Mouse (Mus musculus) liver, embryonic 14.5 days (tissue): Measurements from ENCODE around the gene Vegfb.

Source experiments
- CTCF ChIP-seq: IDR thresholded peaks from 2 replicates; pipeline ENCODE4 v1.5.1; 2016; ENCODE audit warnings: antibody characterized with exemption, low read depth, control low read depth
- EP300 ChIP-seq: IDR thresholded peaks from 2 replicates; pipeline ENCODE4 v1.6.1; 2016; ENCODE audit warnings: antibody characterized with exemption, low read depth

DNA sequence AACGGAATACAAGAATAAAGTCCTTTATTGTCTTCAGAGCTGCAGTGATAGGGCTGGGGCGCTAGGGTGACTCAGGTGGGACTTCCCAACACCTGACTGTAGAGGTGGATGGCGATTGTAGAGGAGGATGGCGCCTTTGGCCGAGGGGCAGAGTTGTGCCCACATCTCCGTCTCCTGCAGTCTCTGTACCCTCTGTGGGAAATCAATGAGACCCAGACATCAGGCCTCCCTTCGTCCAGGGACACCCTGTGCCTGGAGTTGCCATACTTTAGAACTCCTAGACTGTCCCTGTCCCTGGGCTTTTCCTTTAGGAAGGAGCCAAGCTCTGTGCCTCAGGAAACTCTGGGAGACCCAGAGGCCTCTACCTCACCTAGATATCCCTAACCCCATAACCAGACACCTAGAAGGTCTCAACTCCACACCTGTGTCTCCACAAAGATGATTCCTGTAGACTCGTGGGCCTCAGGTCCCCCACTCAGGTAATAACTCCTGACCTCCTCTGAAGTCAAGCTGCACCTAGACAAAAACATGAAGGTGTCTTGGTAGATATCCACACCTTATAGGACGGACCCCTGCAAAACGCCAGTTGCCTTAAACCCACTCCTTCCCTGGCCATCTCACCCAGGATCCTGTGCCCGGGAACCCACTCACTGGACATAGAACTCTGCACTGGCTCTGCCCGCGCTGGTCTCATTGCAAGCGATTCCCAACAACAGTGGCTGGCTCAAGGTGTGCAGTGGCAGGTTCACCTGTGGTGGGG, 5.7 kb upstream of the Vegfb start:
- no peak for TF ChIP-seq CTCF
- TF ChIP-seq EP300, result no peak
